Mouse (Mus musculus) CH12.LX (cell line): ENCODE data around the gene March1. TPM values are rescaled to one million over a fixed set of nuclear protein-coding genes. Genes with fewer than 3 reads are reported as not detected.

Experiments
- DNase-seq: peaks from one replicate; pipeline ENCODE4 v3.0.0-alpha.2; 2013; ENCODE audit errors: extremely low read depth
- H3K27ac ChIP-seq: 2 replicates; pipeline ENCODE4 v1.5.1; 2012; ENCODE audit warnings: low read depth, mild to moderate bottlenecking, control low read depth, moderate library complexity; ENCODE audit not compliant: insufficient read depth
- H3K27me3 ChIP-seq: replicated peaks from 2 replicates; pipeline ENCODE3; 2012; ENCODE audit warnings: inconsistent platforms
- H3K36me3 ChIP-seq, 2 experiments: replicated peaks in 1 of 2; 2 replicates each; pipeline versions ENCODE3 to v1.6.1; 2012; ENCODE audit warnings: inconsistent platforms in 1 of 2, low read length in 1 of 2, mild to moderate bottlenecking in 1 of 2, mixed read lengths in 1 of 2, moderate library complexity in 1 of 2; ENCODE audit not compliant: control insufficient read depth in 1 of 2, insufficient read depth in 1 of 2
- H3K4me1 ChIP-seq, 2 experiments: 2 replicates each; pipeline ENCODE4 v1.6.1; 2012; ENCODE audit warnings: inconsistent platforms in 1 of 2, moderate library complexity in 1 of 2; ENCODE audit not compliant: insufficient read depth in 2 of 2, control insufficient read depth in 1 of 2
- H3K4me2 ChIP-seq: 2 replicates; pipeline ENCODE4 v1.6.1; 2012; ENCODE audit warnings: low read depth, mild to moderate bottlenecking, control low read depth; ENCODE audit not compliant: poor library complexity, insufficient read depth, severe bottlenecking
- H3K4me3 ChIP-seq, 3 experiments: fragments of 150-350 bp in 1 of 3; sonication (generic) in 1 of 3; replicated peaks in 1 of 3; 2 replicates each; pipeline versions ENCODE3 to v1.5.1; 2011 to 2012; ENCODE audit warnings: low read depth in 2 of 3, low read length in 2 of 3, mild to moderate bottlenecking in 2 of 3, moderate library complexity in 2 of 3, control low read depth in 1 of 3, improper control_type of control experiment in 1 of 3, inconsistent platforms in 1 of 3, mixed read lengths in 1 of 3; ENCODE audit not compliant: poor library complexity in 1 of 3
- H3K79me2 ChIP-seq: replicated peaks from 2 replicates; pipeline ENCODE4 v1.6.1; 2012; ENCODE audit warnings: mild to moderate bottlenecking, moderate library complexity; ENCODE audit not compliant: control insufficient read depth, poor library complexity, insufficient read depth, severe bottlenecking; ENCODE audit errors: extremely low read depth
- H3K9ac ChIP-seq: 2 replicates; pipeline ENCODE4 v1.6.1; 2012; ENCODE audit warnings: low read depth, mild to moderate bottlenecking, control low read depth, moderate library complexity; ENCODE audit not compliant: insufficient read depth
- H3K9me3 ChIP-seq: replicated peaks from 2 replicates; pipeline ENCODE3; 2012; ENCODE audit warnings: low read length, inconsistent platforms, mixed read lengths
- BHLHE40 ChIP-seq: IDR thresholded peaks from 2 replicates; pipeline ENCODE4 v1.6.1; 2011; ENCODE audit warnings: mild to moderate bottlenecking, low read depth, low read length, improper control_type of control experiment
- CHD1 ChIP-seq: IDR thresholded peaks from 2 replicates; pipeline ENCODE4 v1.6.1; 2012; ENCODE audit warnings: low read depth, low read length, improper control_type of control experiment, inconsistent platforms
- CTCF ChIP-seq, 2 experiments: IDR thresholded peaks in 1 of 2; conservative IDR thresholded peaks in 1 of 2; 2 replicates each; pipeline ENCODE4 v1.5.1; 2011 to 2012; ENCODE audit warnings: low read depth in 2 of 2, low read length in 2 of 2, improper control_type of control experiment in 1 of 2, inconsistent platforms in 1 of 2, mild to moderate bottlenecking in 1 of 2, moderate library complexity in 1 of 2
- E2F4 ChIP-seq: IDR thresholded peaks from 2 replicates; pipeline ENCODE4 v1.6.1; 2011; ENCODE audit warnings: low read depth, low read length, improper control_type of control experiment; ENCODE audit not compliant: insufficient replicate concordance
- ELF1 ChIP-seq: IDR thresholded peaks from 2 replicates; pipeline ENCODE4 v1.6.1; 2014; ENCODE audit warnings: low read depth, mild to moderate bottlenecking, inconsistent platforms, low read length, improper control_type of control experiment
- EP300 ChIP-seq: IDR thresholded peaks from 2 replicates; pipeline ENCODE4 v1.6.1; 2011; ENCODE audit warnings: low read length, improper control_type of control experiment
- ETS1 ChIP-seq: conservative IDR thresholded peaks from 2 replicates; pipeline ENCODE4 v1.6.1; 2012; ENCODE audit warnings: low read depth, mild to moderate bottlenecking, inconsistent platforms, low read length, improper control_type of control experiment, moderate library complexity
- HCFC1 ChIP-seq: IDR thresholded peaks from 2 replicates; pipeline ENCODE4 v1.6.1; 2012; ENCODE audit warnings: low read depth, mild to moderate bottlenecking, inconsistent platforms, low read length, improper control_type of control experiment
- IRF4 ChIP-seq: IDR thresholded peaks from 2 replicates; pipeline ENCODE4 v1.6.1; 2014; ENCODE audit warnings: low read depth, mild to moderate bottlenecking, inconsistent platforms, low read length, improper control_type of control experiment
- JUN ChIP-seq: IDR thresholded peaks from 2 replicates; pipeline ENCODE4 v1.6.1; 2011; ENCODE audit warnings: low read depth, mild to moderate bottlenecking, low read length, improper control_type of control experiment, moderate library complexity; ENCODE audit not compliant: insufficient read depth
- MAFK ChIP-seq: IDR thresholded peaks from 2 replicates; pipeline ENCODE4 v1.6.1; 2011; ENCODE audit warnings: low read length, improper control_type of control experiment; ENCODE audit not compliant: insufficient replicate concordance
- MEF2A ChIP-seq: IDR thresholded peaks from 2 replicates; pipeline ENCODE4 v1.6.1; 2014; ENCODE audit warnings: low read depth, mild to moderate bottlenecking, inconsistent platforms, low read length, improper control_type of control experiment, borderline replicate concordance
- MXI1 ChIP-seq: IDR thresholded peaks from 2 replicates; pipeline ENCODE4 v1.6.1; 2011; ENCODE audit warnings: mild to moderate bottlenecking, low read depth, low read length, improper control_type of control experiment
- NELFE ChIP-seq: IDR thresholded peaks from 2 replicates; pipeline ENCODE4 v1.6.1; 2011; ENCODE audit warnings: low read depth, low read length, improper control_type of control experiment
- NRF1 ChIP-seq: IDR thresholded peaks from 2 replicates; pipeline ENCODE4 v1.6.1; 2014; ENCODE audit warnings: low read depth, mild to moderate bottlenecking, inconsistent platforms, low read length, improper control_type of control experiment, moderate library complexity
- RAD21 ChIP-seq: IDR thresholded peaks from 2 replicates; pipeline ENCODE4 v1.6.1; 2011; ENCODE audit warnings: low read depth, mild to moderate bottlenecking, low read length, improper control_type of control experiment, moderate library complexity
- RCOR1 ChIP-seq: conservative IDR thresholded peaks from 2 replicates; pipeline ENCODE4 v1.6.1; 2012; ENCODE audit warnings: low read depth, mild to moderate bottlenecking, inconsistent platforms, low read length, improper control_type of control experiment
- SIN3A ChIP-seq: IDR thresholded peaks from 2 replicates; pipeline ENCODE4 v1.6.1; 2012; ENCODE audit warnings: low read length, improper control_type of control experiment, inconsistent platforms
- SMC3 ChIP-seq: IDR thresholded peaks from 2 replicates; pipeline ENCODE4 v1.6.1; 2011; ENCODE audit warnings: low read depth, low read length, improper control_type of control experiment
- TBP ChIP-seq: conservative IDR thresholded peaks from 2 replicates; pipeline ENCODE4 v1.6.1; 2011; ENCODE audit warnings: low read depth, low read length, improper control_type of control experiment
- USF2 ChIP-seq: conservative IDR thresholded peaks from 2 replicates; pipeline ENCODE4 v1.6.1; 2011; ENCODE audit warnings: low read depth, low read length, improper control_type of control experiment
- ZC3H11A ChIP-seq: IDR thresholded peaks from 2 replicates; pipeline ENCODE4 v1.6.1; 2012; ENCODE audit warnings: low read depth, mild to moderate bottlenecking, inconsistent platforms, low read length, improper control_type of control experiment
- ZMIZ1 ChIP-seq: IDR thresholded peaks from 2 replicates; pipeline ENCODE4 v1.6.1; 2012; ENCODE audit warnings: low read depth, mild to moderate bottlenecking, inconsistent platforms, low read length, improper control_type of control experiment
- ZNF384 ChIP-seq: IDR thresholded peaks from 2 replicates; pipeline ENCODE4 v1.6.1; 2012; ENCODE audit warnings: low read depth, low read length, improper control_type of control experiment, inconsistent platforms
- dilution Hi-C: fragments of 300-500 bp; cut with MboI; formaldehyde crosslinking; loops from 2 replicates; pipeline ENCODE4 v1.14.3; 2020; ENCODE audit warnings: low sequenced_read_pairs; ENCODE audit not compliant: extremely low pct_unique_long_range_greater_than_20kb, extremely low pct_ligation_motif_present
- in situ Hi-C: fragments of 300-500 bp; cut with MboI; formaldehyde crosslinking; loops from 3 replicates; pipeline ENCODE4 v1.14.3; 2019; ENCODE audit warnings: low sequenced_read_pairs, low pct_ligation_motif_present, low pct_unique_long_range_greater_than_20kb, mixed read lengths
- polyA plus RNA-seq: library from polyadenylated mRNA; unstranded; fragments of >175 nt; gene quantifications from 2 replicates; pipeline ENCODE4 v1.2.1, GENCODE M21; 2012; ENCODE audit warnings: low read depth; ENCODE audit not compliant: insufficient read length
- total RNA-seq, 2 experiments: library from RNA; depleted of rRNA; stranded (reverse); fragments of 300-350 nt in 1 of 2; fragments of >200 nt in 1 of 2; gene quantifications; 2 replicates each; pipeline ENCODE4 v1.2.3; 2012 to 2014

Gene March1
- total and polyA plus RNA-seq, 3 experiments, result 0.16 to 0.21 TPM; not detected in 1

DNA sequence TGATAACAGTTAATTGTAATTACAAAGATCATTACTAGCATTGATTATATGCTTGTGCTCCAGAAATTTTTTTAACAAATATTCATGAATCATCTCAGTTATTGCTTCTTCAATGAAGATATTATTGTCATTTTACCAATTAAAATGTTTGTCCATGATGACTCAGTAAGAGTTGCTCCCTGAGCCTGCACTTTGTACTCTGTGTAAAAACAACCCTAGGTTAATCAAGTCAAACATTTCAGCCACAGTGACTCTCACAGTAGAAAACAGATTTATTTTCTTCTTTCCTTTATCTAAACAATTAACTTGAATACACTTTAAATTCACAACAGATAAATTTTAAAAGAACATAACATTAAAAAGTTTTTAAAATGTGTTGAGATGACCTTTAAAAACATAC lies 708.7 kb downstream of the March1 start:
- H3K9ac ChIP-seq, result no peak overlapping the region
- no peaks in the 10 kb centered on the region for H3K9me3 ChIP-seq
- dilution Hi-C loops, result no loop called here
- no peaks in the 10 kb centered on the region for H3K79me2 ChIP-seq
- H3K27me3 ChIP-seq, result no peaks in the 10 kb centered on the region
- H3K36me3 ChIP-seq, result no peaks in the 10 kb centered on the region
- TF ChIP-seq BHLHE40 (no peak), MXI1 (no peak), CHD1 (no peak), E2F4 (no peak), USF2 (no peak), SMC3 (no peak), ZC3H11A (no peak), ETS1 (no peak), TBP (no peak), ELF1 (no peak), HCFC1 (no peak), CTCF (conservative IDR thresholded peaks at IDR 0.05 in 1 of 2, IDR thresholded peaks at IDR 0.05 in 1 of 2; ENCODE audit: low read depth in 2 of 2, low read length in 2 of 2) (no peak), MAFK (no peak), RAD21 (no peak), RCOR1 (no peak), NELFE (no peak), IRF4 (no peak), JUN (no peak), ZNF384 (no peak), MEF2A (no peak)
- no peak overlapping the region for H3K4me3 ChIP-seq
- no peak overlapping the region for H3K4me2 ChIP-seq
- DNase-seq, result no peak
- in situ Hi-C loops, result no loop called here
- H3K4me1 ChIP-seq, result peaks cover 0 to 9% of the 10 kb centered on the region in 2 experiments; a peak in 2 of 4 replicates
- no peak overlapping the region for H3K27ac ChIP-seq

- in situ Hi-C loops, result no loop called here
- DNase-seq, result no peak
- no peaks in the 10 kb centered on the region for H3K79me2 ChIP-seq
These were observed 714.5 kb downstream of the March1 start for GRCm38 (mm10) chr8:66332206-66332605.

More at GRCm38 (mm10) chr8:66332206-66332605, 714.5 kb downstream of the March1 start:
- no peaks in the 10 kb centered on the region for H3K36me3 ChIP-seq
- no peaks in the 10 kb centered on the region for H3K27me3 ChIP-seq
- no peak overlapping the region for H3K27ac ChIP-seq
- H3K9me3 ChIP-seq, result no peaks in the 10 kb centered on the region
- H3K4me1 ChIP-seq, result peaks cover 4 to 24% of the 10 kb centered on the region in 2 experiments
- dilution Hi-C loops, result no loop called here
- no peak overlapping the region for H3K9ac ChIP-seq
- H3K4me2 ChIP-seq, result no peak overlapping the region
- no peak for TF ChIP-seq SIN3A
- TF ChIP-seq JUN, result no peak
- TF ChIP-seq IRF4, result 0 out of 2 replicates have a peak, but pooled peaks have one; percentile 14
- TF ChIP-seq ETS1, result no peak
- no peak for TF ChIP-seq NRF1
- TF ChIP-seq ZMIZ1, result no peak
- no peak for TF ChIP-seq E2F4
- 0 out of 2 replicates have a peak, but pooled peaks have one; percentile 23 for TF ChIP-seq EP300
- no peak for TF ChIP-seq MXI1
- H3K4me3 ChIP-seq, result no peak overlapping the region
